ENCODE assay signal across 9 mouse cellular contexts in the genomic region with DNA sequence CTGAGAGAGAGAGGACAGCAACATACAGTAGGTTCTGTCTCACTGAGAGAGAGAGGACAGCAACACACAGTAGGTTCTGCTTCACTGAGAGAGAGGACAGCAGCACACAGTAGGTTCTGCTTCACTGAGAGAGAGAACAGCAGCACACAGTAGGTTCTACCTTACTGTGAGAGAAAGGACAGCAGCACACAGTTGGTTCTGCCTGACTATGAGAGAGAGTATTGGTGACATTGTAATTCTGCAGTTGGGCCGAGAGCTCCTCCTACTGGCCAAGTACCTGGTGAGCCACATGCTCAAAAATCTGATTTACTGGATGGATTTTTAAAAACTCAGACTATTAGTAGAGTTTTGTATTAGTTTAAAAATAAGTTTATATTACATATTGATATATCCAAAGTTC. TPM values are rescaled to one million over a fixed set of nuclear protein-coding genes. Genes with fewer than 3 reads are reported as not detected.
DNase-seq lines count a peak whose midpoint lies in the region; ATAC-seq and TF ChIP-seq lines count a peak whose summit lies in the region.
"Had no signal": no experiment of that assay in that cellular context is flagged by ENCODE, and none has a peak within 500 bp of the region (broad histone marks: within the 10 kb centered on the region; RNA-seq: fewer than 3 reads in every experiment).

No protein-coding gene starts in this region.

- peaks cover 8% of the 10 kb centered on the region for H3K36me3 ChIP-seq in kidney, embryonic 15.5 days
- peaks cover 28% of the 10 kb centered on the region for H3K36me3 ChIP-seq in limb, embryonic 14.5 days (ENCODE audit: control insufficient read depth, insufficient read depth, low read length)
- H3K36me3 ChIP-seq in neural tube, embryonic 13.5 days: no peaks in the 10 kb centered on the region

- H3K27ac ChIP-seq in kidney, embryonic 15.5 days: no peak overlapping the region
- no peak overlapping the region for H3K27ac ChIP-seq in limb, embryonic 14.5 days (replicated peaks; ENCODE audit: low read depth, low read length)
- no peak overlapping the region for H3K27ac ChIP-seq in neural tube, embryonic 13.5 days (replicated peaks)
- H3K27ac ChIP-seq: heart, embryonic 13.5 days had no signal

- no peaks in the 10 kb centered on the region for H3K27me3 ChIP-seq in kidney, embryonic 15.5 days
- no peaks in the 10 kb centered on the region for H3K27me3 ChIP-seq in limb, embryonic 14.5 days (ENCODE audit: control insufficient read depth, insufficient read depth, low read length)
- H3K27me3 ChIP-seq in neural tube, embryonic 13.5 days: no peaks in the 10 kb centered on the region
- H3K27me3 ChIP-seq: heart, embryonic 13.5 days had no signal

- H3K4me2 ChIP-seq in kidney, embryonic 15.5 days: no peak overlapping the region
- no peak overlapping the region for H3K4me2 ChIP-seq in limb, embryonic 14.5 days (replicated peaks; ENCODE audit: low read depth, low read length, severe bottlenecking)
- no peak overlapping the region for H3K4me2 ChIP-seq in neural tube, embryonic 13.5 days
- H3K4me2 ChIP-seq: heart, embryonic 13.5 days had no signal

- no peak for TF ChIP-seq POLR2A in limb, embryonic 14.5 days (IDR thresholded peaks at IDR 0.05; ENCODE audit: borderline replicate concordance, extremely low read depth, insufficient read depth, insufficient read length)

- WGBS in kidney, embryonic 15.5 days: 18% methylated on average over 1 of the region's 1 CpGs
- 14% methylated on average over 1 of the region's 1 CpGs for WGBS in limb, embryonic 14.5 days
- 19% methylated on average over 1 of the region's 1 CpGs for WGBS in neural tube, embryonic 13.5 days

- no peak overlapping the region for H3K9ac ChIP-seq in kidney, embryonic 15.5 days
- no peak overlapping the region for H3K9ac ChIP-seq in limb, embryonic 14.5 days (ENCODE audit: low read depth, low read length, severe bottlenecking)
- H3K9ac ChIP-seq in neural tube, embryonic 13.5 days: no peak overlapping the region
- H3K9ac ChIP-seq: heart, embryonic 13.5 days had no signal

- H3K9me3 ChIP-seq in kidney, embryonic 15.5 days (replicated peaks): no peaks in the 10 kb centered on the region
- H3K9me3 ChIP-seq in limb, embryonic 14.5 days (ENCODE audit: control insufficient read depth, low read length): no peaks in the 10 kb centered on the region
- no peaks in the 10 kb centered on the region for H3K9me3 ChIP-seq in neural tube, embryonic 13.5 days
- H3K9me3 ChIP-seq: heart, embryonic 13.5 days had no signal

- H3K4me3 ChIP-seq in kidney, embryonic 15.5 days (replicated peaks): no peak overlapping the region
- no peak overlapping the region for H3K4me3 ChIP-seq in limb, embryonic 14.5 days (replicated peaks; ENCODE audit: low read length)
- H3K4me3 ChIP-seq in neural tube, embryonic 13.5 days: no peak overlapping the region
- H3K4me3 ChIP-seq: heart, embryonic 13.5 days had no signal

- H3K4me1 ChIP-seq in kidney, embryonic 15.5 days: no peaks in the 10 kb centered on the region
- no peaks in the 10 kb centered on the region for H3K4me1 ChIP-seq in limb, embryonic 14.5 days (ENCODE audit: control insufficient read depth, insufficient read depth, low read length)
- no peaks in the 10 kb centered on the region for H3K4me1 ChIP-seq in neural tube, embryonic 13.5 days (replicated peaks)
- H3K4me1 ChIP-seq: heart, embryonic 13.5 days had no signal

- ATAC-seq in kidney, embryonic 15.5 days (replicated peaks; ENCODE audit: low FRiP score): 0 out of 2 replicates have a peak, but pooled peaks have one; percentile 29
- 0 out of 2 replicates have a peak, but pooled peaks have one; percentile 65 for ATAC-seq in limb, embryonic 14.5 days (ENCODE audit: low FRiP score, low read depth)
- ATAC-seq in neural tube, embryonic 13.5 days (ENCODE audit: low read depth): peak; percentile 69; the same call in 1 of the 2 replicates

- peak; percentile 36 for DNase-seq in CD4-positive helper T cell, adult 2 months (ENCODE audit: low read depth, low spot score)
- peak; percentile 76 for DNase-seq in adipocyte (ENCODE audit: low spot score)
- DNase-seq in cerebellum, postnatal 36 days: peak; percentile 52
- DNase-seq in gastrocnemius, postnatal 10 days: peak; percentile 78
- DNase-seq in limb, embryonic 14.5 days (ENCODE audit: low spot score): peak; percentile 76
- peak; percentile 65 for DNase-seq in thymus, postnatal 0 days (ENCODE audit: low spot score)

RNA-seq across cellular contexts. Expression of a gene that starts 47.6 kb away (rescaled TPM):
- not detected for total RNA-seq in gastrocnemius, postnatal 10 days (2021)
- polyA plus RNA-seq in kidney, embryonic 15.5 days (2015; fragmentation: Nextera tagmentation; extraction: Ambion mirVana): 0.22 and 0.93 TPM in 2 replicates
- 0.12 and 0.24 TPM in 2 replicates for polyA plus RNA-seq in limb, embryonic 14.5 days (2012; rRNA removed)
- not detected in 2 replicates for polyA plus RNA-seq in limb, embryonic 14.5 days (2014; fragmentation: Nextera tagmentation; extraction: Ambion mirVana)
- polyA plus RNA-seq in neural tube, embryonic 13.5 days (2015; fragmentation: Nextera tagmentation; extraction: Ambion mirVana): not detected in 2 replicates
- not detected in 2 replicates for polyA plus RNA-seq in thymus, postnatal 0 days (2015; fragmentation: Nextera tagmentation; extraction: Ambion mirVana)
- polyA plus RNA-seq: heart, embryonic 13.5 days had no signal
